Mouse (Mus musculus) neural tube, embryonic 15.5 days (tissue): Measurements from ENCODE around the gene Mrrf. TPM values are rescaled to one million over a fixed set of nuclear protein-coding genes. Genes with fewer than 3 reads are reported as not detected.
"Not testable (repeated sequence)": the region's sequence is repeated elsewhere in the genome, so short reads cannot be mapped to it uniquely, and the experiment has no call there.

Source experiments
- ATAC-seq: fragments of 200-750 bp; cut with Nextera tagmentation; 2 replicates; pipeline ENCODE4 v1.8.0; 2017; ENCODE audit warnings: mild to moderate bottlenecking, moderate TSS enrichment, moderate library complexity; ENCODE audit not compliant: low FRiP score
- H3K27ac ChIP-seq: fragments of 300-500 bp; sonication (generic); replicated peaks from 2 replicates; pipeline ENCODE4 v1.5.1; 2015; ENCODE audit warnings: mild to moderate bottlenecking, inconsistent platforms
- H3K27me3 ChIP-seq: fragments of 300-500 bp; sonication (generic); replicated peaks from 2 replicates; pipeline ENCODE4 v1.6.1; 2015; ENCODE audit warnings: inconsistent platforms
- H3K36me3 ChIP-seq: fragments of 300-500 bp; sonication (generic); 2 replicates; pipeline ENCODE4 v1.6.1; 2015; ENCODE audit warnings: inconsistent platforms
- H3K4me1 ChIP-seq: fragments of 300-500 bp; sonication (generic); 2 replicates; pipeline ENCODE4 v1.6.1; 2015; ENCODE audit warnings: inconsistent platforms
- H3K4me2 ChIP-seq: fragments of 300-500 bp; sonication (generic); 2 replicates; pipeline ENCODE4 v1.6.1; 2015; ENCODE audit warnings: inconsistent platforms, mild to moderate bottlenecking, moderate library complexity
- H3K4me3 ChIP-seq: fragments of 300-500 bp; sonication (generic); replicated peaks from 2 replicates; pipeline ENCODE4 v1.5.1; 2015; ENCODE audit warnings: mild to moderate bottlenecking, inconsistent platforms
- H3K9ac ChIP-seq: fragments of 300-500 bp; sonication (generic); replicated peaks from 2 replicates; pipeline ENCODE4 v1.6.1; 2015; ENCODE audit warnings: mild to moderate bottlenecking, inconsistent platforms
- H3K9me3 ChIP-seq: fragments of 300-500 bp; sonication (generic); replicated peaks from 2 replicates; pipeline ENCODE4 v1.6.1; 2016; ENCODE audit warnings: inconsistent platforms
- WGBS: fragments of 180-500 bp; shearing (Covaris S2); methylation state at CpG from one replicate; pipeline ENCODE4 v1.1.7; 2015; ENCODE audit warnings: mixed read lengths; 5-methylcytosine and 5-hydroxymethylcytosine counted together
- polyA plus RNA-seq: library from polyadenylated mRNA; unstranded; fragments of >200 nt; fragmentation: Nextera tagmentation; extraction: Ambion mirVana; gene quantifications from 2 replicates; pipeline ENCODE4 v1.2.1, GENCODE M21; 2015

Gene Mrrf
- polyA plus RNA-seq, 1 experiment from 2014 or later = 20.0 TPM

DNA sequence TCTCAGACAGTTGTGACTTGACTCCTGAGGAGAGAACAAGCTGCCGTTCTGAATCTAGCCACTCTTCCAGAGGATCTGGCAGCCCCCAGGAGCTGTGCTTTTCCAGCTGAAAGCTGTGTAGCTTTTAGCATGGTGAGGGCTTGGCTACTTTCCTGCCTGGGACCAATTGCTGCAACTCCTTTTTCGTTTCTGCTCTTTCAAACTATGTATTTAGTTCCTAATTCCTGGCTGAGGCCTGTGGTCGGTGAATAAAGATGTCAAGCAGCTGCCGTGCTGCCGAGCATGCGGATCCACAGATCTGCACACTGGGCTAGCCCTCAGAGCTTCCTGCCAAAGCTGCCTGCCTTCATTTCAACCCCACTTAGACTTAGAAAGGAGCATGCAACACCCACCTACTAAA is 48.7 kb downstream of the Mrrf start:
- Histone ChIP-seq H3K4me3 (no peak overlapping the region), H3K27me3 (no peaks in the 10 kb centered on the region), H3K9me3 (no peaks in the 10 kb centered on the region), H3K9ac (no peak overlapping the region), H3K36me3 (no peaks in the 10 kb centered on the region), H3K27ac (no peak overlapping the region), H3K4me1 (no peaks in the 10 kb centered on the region), H3K4me2 (no peak overlapping the region)
- WGBS = 82% methylated on average over 6 of the region's 6 CpGs
- no peak for ATAC-seq

DNA sequence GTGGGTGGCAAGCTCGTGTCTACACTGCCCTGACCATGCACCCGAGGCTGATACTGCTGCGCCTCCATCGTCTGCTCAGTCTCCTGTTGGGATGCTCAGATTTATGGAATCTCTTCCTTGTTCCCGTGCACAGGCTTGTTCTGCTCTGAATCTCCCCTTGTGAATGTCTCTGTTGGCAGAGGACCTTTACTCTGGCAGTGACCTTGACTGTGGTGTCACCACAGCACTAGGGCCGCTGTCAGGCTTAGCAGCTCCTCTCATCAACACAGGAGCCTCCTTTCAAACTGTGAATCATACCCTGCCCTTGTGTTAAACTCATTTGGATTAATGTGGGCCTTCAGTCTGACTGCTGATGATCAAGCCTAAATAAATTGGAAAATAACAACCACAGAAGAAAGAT is 53.0 kb downstream of the Mrrf start:
- not testable (repeated sequence) for H3K4me3 ChIP-seq, H3K4me1 ChIP-seq, ATAC-seq, H3K9ac ChIP-seq, H3K36me3 ChIP-seq, H3K9me3 ChIP-seq, H3K27ac ChIP-seq, H3K4me2 ChIP-seq, H3K27me3 ChIP-seq
- WGBS = 74% methylated on average over 6 of the region's 6 CpGs

DNA sequence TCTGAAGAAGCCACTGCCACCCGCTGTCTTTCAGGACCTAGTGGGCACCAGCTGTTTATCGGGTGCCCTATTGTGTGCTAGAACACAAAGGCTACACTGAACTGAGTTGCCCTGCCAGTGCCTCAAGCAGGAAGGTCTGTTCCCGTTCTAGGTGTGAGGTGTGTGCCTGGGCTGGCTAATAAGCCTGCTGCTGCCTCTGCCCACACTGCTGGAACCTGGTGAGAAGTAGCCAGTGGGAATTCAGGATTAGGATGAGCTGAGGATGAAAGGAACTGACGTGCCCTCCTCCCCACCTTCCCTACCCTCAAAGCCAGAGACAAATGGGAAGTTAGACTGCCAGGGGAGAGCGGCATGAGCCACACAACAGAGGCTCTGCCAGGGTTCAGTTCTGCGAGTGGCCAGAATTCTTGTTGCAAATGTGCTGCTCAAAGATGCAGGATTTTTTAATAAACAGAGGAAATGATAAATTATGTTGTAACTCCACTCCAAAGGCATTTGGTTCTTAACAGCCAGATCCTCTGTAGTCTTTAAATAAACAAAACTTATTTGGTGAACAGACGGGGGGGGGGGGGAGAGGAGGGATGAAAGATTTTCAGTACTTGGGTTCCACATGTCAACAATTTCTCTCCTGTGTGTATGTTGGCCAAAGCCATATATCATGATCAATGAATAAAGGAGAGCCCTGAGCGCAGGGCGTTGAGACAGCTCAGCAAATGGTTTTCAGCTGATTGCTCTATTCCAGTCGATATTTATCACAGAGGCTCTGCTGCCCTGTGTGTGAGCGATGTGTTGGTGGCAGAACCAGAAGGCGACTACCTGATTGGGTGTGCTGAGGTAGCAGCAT is 55.1 kb downstream of the Mrrf start:
- Histone ChIP-seq H3K4me1 (0 out of 2 replicates have a peak, but pooled peaks cover 4% of the 10 kb centered on the region), H3K36me3 (no peaks in the 10 kb centered on the region), H3K27ac (no peak overlapping the region), H3K9me3 (no peaks in the 10 kb centered on the region), H3K4me2 (no peak overlapping the region), H3K4me3 (no peak overlapping the region), H3K9ac (no peak overlapping the region), H3K27me3 (no peaks in the 10 kb centered on the region)
- 50% methylated on average over 12 of the region's 12 CpGs for WGBS
- ATAC-seq = 0 out of 2 replicates have a peak, but pooled peaks have one; percentile 35

DNA sequence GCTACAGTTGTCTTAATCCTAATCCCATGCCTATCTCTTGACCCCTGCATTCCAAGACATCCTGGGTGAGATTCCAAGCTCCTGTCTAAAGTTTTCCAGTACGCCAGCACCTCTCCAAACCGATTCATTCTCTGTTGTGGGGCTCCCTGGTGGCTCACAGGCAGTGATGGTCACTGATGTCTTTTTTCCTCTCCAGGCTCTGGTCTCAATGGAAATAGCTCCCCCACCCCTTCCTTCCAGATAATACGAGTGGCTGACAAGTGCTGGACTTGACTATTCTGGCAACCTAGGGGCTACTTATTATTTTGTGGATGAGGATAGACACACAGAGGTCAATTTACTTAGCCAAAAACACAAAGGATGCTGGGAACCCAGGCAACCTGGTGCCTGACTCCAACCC is 60.8 kb downstream of the Mrrf start:
- no peak for ATAC-seq
- no peaks in the 10 kb centered on the region for H3K9me3 ChIP-seq
- no peaks in the 10 kb centered on the region for H3K36me3 ChIP-seq
- H3K27ac ChIP-seq = no peak overlapping the region
- peaks cover 16% of the 10 kb centered on the region for H3K4me1 ChIP-seq
- H3K9ac ChIP-seq = no peak overlapping the region
- H3K27me3 ChIP-seq = peaks cover 25% of the 10 kb centered on the region
- H3K4me3 ChIP-seq = no peak overlapping the region
- H3K4me2 ChIP-seq = no peak overlapping the region
- 78% methylated on average over 3 of the region's 3 CpGs for WGBS

DNA sequence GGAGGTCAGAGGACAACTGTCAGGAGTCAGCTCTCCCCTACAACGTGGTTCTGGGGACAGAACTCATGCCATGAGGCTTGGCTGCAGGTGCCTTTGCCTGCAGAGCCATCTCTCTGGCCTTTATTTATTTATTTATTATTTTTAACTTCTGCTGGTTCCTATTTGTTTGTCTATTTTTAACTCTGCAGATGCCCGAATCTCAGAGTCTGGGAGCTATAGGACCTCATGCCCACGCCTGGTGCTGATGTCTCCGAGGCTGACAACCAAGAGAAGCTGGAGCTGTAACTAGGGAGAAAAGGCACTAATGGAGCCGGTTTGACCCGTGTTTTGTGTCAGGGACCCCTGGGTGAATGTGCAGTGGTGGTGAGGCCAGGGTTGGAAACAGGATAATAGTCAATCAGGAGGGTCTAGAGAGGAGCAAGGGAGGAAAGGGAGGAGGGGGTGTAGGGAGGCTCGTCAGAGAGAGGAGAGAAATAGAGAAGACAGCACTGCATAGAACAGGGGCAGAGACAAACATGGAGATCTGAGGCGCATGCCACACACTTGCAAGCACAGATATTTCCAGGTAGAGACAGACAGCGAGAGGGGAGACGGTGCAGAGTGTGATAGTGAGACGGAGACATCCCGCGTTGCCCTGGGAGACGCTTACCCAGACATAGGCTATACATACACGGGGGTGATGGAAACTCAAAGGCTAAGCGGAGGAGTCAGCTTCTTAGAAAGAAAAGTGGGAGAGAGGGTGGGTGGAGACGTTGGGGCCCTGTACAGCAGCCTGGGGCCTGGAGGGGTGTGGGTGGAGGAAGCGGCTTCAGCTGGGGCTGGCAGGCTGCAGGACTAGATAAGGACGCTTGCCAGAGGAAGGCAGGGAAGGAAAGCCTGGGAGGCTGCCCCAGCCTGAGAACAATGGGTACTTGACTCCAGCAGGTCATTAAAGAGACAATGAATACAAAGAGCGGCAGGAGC is 62.0 kb downstream of the Mrrf start:
- H3K36me3 ChIP-seq = no peaks in the 10 kb centered on the region
- WGBS = 9% methylated on average over 20 of the region's 20 CpGs
- H3K9me3 ChIP-seq = no peaks in the 10 kb centered on the region
- no peak overlapping the region for H3K27ac ChIP-seq
- ATAC-seq = peak; percentile 43
- 0 out of 2 replicates have a peak overlapping the region, but pooled peaks have one; percentile 2 for H3K9ac ChIP-seq
- H3K27me3 ChIP-seq = peaks cover 30% of the 10 kb centered on the region
- no peak overlapping the region for H3K4me3 ChIP-seq
- H3K4me1 ChIP-seq = peaks cover 27% of the 10 kb centered on the region
- H3K4me2 ChIP-seq = peak overlapping the region; percentile 40

DNA sequence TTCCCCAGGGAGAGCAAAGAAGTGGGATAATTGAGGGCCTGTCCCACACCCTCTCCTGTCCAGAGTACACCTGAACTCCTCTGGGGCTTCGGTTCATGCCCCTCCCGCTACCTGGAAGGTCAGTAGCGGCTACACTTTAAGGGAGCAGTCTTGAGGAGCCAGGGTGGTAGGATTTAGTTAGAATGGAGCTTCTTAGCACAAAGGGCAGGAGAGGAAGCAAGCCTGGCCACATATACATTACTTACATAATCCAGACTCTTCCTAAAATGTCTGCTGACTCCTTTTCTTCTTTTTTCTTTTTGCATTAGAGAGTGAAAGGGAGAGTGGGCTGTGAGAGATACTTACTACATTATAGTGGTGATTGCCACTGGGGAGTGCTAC is 62.7 kb downstream of the Mrrf start:
- Histone ChIP-seq H3K36me3 (no peaks in the 10 kb centered on the region), H3K9ac (no peak overlapping the region), H3K4me1 (peaks cover 34% of the 10 kb centered on the region), H3K4me3 (no peak overlapping the region), H3K27ac (no peak overlapping the region), H3K27me3 (peaks cover 31% of the 10 kb centered on the region), H3K4me2 (peak overlapping the region; percentile 40), H3K9me3 (no peaks in the 10 kb centered on the region)
- 13% methylated on average over 3 of the region's 3 CpGs for WGBS
- no peak for ATAC-seq

DNA sequence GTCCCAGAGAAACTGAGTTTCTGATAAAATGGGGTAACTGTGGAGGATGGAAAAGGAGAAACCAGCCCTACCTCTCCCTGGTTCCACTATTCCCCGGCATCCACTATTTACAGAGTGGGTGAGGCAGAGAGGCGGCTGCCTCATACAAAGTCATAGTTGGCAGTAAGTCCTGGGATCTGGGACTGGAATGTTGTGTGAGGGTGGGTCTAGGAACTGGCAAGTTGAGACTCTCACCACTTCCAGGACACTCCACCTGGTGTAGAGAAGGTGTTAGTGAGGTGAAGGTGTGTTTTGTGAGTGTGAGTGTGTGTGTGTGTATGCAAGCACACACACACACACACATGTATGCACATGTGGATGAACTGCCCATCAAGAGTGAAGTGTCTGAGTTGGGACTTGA is 64.6 kb downstream of the Mrrf start:
- Histone ChIP-seq H3K4me3 (no peak overlapping the region), H3K27ac (no peak overlapping the region), H3K36me3 (no peaks in the 10 kb centered on the region), H3K4me2 (no peak overlapping the region), H3K9ac (no peak overlapping the region), H3K27me3 (peaks cover 38% of the 10 kb centered on the region), H3K9me3 (no peaks in the 10 kb centered on the region), H3K4me1 (peaks cover 38% of the 10 kb centered on the region)
- ATAC-seq = no peak
- 95% methylated on average over 2 of the region's 2 CpGs for WGBS

DNA sequence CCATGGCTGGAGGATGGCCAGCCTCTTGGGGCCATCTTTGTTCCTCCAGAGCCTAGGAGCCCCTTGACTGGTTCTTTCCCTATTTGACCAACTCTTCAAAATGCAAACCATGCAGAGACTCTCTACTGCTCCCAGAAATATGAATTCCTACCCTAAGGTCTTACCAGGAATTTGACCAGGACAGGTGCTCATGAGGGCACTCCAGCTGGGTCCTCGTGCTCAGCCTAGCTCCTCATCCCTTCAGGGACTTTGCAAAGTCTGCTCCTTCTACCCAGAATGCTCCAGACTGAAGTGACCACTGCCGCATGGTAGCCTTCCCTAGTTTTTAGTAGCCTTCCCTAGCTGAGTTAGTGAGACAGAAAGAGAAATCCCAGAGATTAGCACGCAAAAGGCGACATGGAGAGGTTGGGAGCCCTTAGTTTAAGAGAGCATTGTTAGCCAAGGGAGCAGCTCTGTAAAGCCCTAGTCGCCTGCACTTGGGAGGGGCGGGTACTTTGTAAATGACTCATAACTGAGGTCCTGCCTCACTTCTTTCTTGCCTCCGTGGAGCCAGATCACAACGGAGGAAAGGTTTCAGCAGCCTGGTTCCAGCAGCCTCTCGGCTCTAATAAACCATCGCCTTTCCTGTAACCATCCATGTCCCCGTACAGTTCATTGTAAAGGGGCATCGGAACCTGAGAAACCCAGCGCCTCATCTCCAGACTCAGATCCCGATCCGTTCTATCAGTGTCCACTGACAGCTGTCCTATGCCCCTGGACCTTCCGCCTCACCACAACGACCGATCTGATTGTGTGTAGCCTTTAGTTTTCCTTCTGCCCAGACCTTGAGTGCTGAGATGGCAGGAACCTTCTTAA is 65.8 kb downstream of the Mrrf start:
- H3K9ac ChIP-seq = no peak overlapping the region; the same call in 1 of the 2 replicates
- H3K27me3 ChIP-seq = peaks cover 38% of the 10 kb centered on the region

DNA sequence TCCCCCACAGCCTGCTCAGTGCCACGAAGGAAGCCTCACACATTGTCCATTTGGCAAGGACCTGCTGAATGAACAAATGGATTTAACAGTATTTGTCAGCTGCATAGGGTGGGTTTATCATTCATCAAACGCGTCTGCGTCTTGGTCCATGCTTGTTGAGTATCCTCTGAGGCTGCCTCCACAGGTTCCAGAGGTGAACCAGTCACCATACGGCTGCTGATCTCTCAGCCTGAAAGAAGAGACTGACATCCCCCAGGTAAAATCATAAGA is 66.4 kb downstream of the Mrrf start:
- Histone ChIP-seq H3K4me3 (peak overlapping the region; percentile 47), H3K4me2 (peak overlapping the region; percentile 84), H3K27me3 (peaks cover 38% of the 10 kb centered on the region), H3K27ac (0 out of 2 replicates have a peak overlapping the region, but pooled peaks have one; percentile 49), H3K36me3 (no peaks in the 10 kb centered on the region), H3K4me1 (peaks cover 38% of the 10 kb centered on the region), H3K9me3 (no peaks in the 10 kb centered on the region), H3K9ac (peak overlapping the region; percentile 55)
- WGBS = 13% methylated on average over 5 of the region's 5 CpGs
- peak; percentile 2; the same call in 1 of the 2 replicates for ATAC-seq

More for the DNA sequence above, 65.8 kb downstream of the Mrrf start:
- no peak overlapping the region for H3K27ac ChIP-seq
- H3K4me2 ChIP-seq = peak overlapping the region; percentile 84
- 24% methylated on average over 18 of the region's 18 CpGs for WGBS
- H3K4me1 ChIP-seq = peaks cover 38% of the 10 kb centered on the region
- H3K4me3 ChIP-seq = peak overlapping the region; percentile 47
- no peak for ATAC-seq
- no peaks in the 10 kb centered on the region for H3K9me3 ChIP-seq
- H3K36me3 ChIP-seq = no peaks in the 10 kb centered on the region

DNA sequence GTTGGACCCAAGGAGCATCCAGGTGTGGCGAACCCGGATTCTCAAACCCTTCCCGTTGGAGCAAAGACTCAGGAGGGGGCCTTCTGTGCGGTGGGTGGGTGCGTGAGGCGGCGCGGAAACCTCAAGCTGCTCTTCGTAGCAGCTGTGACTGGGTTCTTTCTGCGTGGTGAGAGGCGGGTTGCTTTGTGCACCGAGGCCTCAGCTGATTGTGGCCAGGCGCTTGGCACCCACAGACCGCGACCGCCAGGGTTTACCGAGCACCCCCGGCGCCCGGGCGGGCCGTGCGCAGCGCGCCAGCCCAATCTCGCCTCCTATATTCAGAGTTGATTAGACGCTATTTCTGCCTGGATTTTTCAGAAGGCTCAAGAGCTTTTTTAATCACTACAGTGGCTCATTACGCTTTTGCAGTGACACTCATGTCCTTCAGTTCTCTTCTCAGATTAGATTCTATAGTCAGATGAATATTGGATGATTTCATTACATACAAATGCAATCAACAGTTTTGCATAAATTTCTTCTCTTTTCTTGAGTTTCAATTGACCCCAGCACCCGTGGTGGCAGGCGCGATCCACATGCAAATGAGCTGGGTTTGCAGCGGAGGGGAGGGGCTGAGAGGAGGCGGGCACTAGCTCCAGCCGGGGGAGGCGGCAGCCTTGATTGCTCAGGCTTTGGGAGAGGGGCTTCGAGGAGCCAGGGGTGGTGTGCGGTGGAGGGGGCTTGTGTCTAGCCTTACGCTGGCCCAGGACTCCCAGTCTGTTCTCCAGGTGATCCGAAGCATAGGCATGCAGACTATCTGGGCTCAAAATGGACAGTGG is 67.0 kb downstream of the Mrrf start:
- Histone ChIP-seq H3K4me3 (peak overlapping the region; percentile 47), H3K4me1 (peaks cover 33% of the 10 kb centered on the region), H3K9me3 (no peaks in the 10 kb centered on the region), H3K36me3 (no peaks in the 10 kb centered on the region), H3K27ac (peak overlapping the region; percentile 49; the same call in 1 of the 2 replicates), H3K27me3 (peaks cover 38% of the 10 kb centered on the region), H3K9ac (peak overlapping the region; percentile 55), H3K4me2 (peak overlapping the region; percentile 84)
- WGBS = 1% methylated on average over 39 of the region's 39 CpGs
- ATAC-seq = peak; percentile 70
